Comparison of ENCODE assay signal across 9 mouse cellular contexts in genomic region chr4:141011556-141012328, GRCm38 (mm10). TPM values are rescaled to one million over a fixed set of nuclear protein-coding genes. Genes with fewer than 3 reads are reported as not detected.
DNase-seq lines count a peak whose midpoint lies in the region; ATAC-seq and TF ChIP-seq lines count a peak whose summit lies in the region.
"Had no signal": no experiment of that assay in that cellular context is flagged by ENCODE, and none has a peak within 500 bp of the region (broad histone marks: within the 10 kb centered on the region; RNA-seq: fewer than 3 reads in every experiment).

No protein-coding gene starts in this region.

- 40% methylated on average over 14 of the region's 14 CpGs for WGBS in kidney, embryonic 15.5 days
- 53% methylated on average over 14 of the region's 14 CpGs for WGBS in forebrain, embryonic 10.5 days
- WGBS in hindbrain, embryonic 10.5 days = 50% methylated on average over 14 of the region's 14 CpGs
- WGBS in stomach, postnatal 0 days = 43% methylated on average over 14 of the region's 14 CpGs

- peak overlapping the region; percentile 66 for H3K9ac ChIP-seq in kidney, embryonic 15.5 days
- H3K9ac ChIP-seq in stomach, postnatal 0 days (ENCODE audit: low read length) = peak overlapping the region; percentile 77

- H3K4me2 ChIP-seq in kidney, embryonic 15.5 days = peak overlapping the region; percentile 74
- peak overlapping the region; percentile 61 for H3K4me2 ChIP-seq in stomach, postnatal 0 days (replicated peaks; ENCODE audit: low read depth)

- H3K27me3 ChIP-seq in kidney, embryonic 15.5 days = no peaks in the 10 kb centered on the region
- no peaks in the 10 kb centered on the region for H3K27me3 ChIP-seq in forebrain, embryonic 10.5 days (ENCODE audit: poor library complexity, severe bottlenecking)
- H3K27me3 ChIP-seq in hindbrain, embryonic 10.5 days (ENCODE audit: insufficient read depth, poor library complexity, severe bottlenecking) = no peaks in the 10 kb centered on the region
- H3K27me3 ChIP-seq in stomach, postnatal 0 days (ENCODE audit: control insufficient read depth, insufficient read depth, low read length) = no peaks in the 10 kb centered on the region
- H3K27me3 ChIP-seq: CH12.LX had no signal

- no peak for ATAC-seq in kidney, embryonic 15.5 days (replicated peaks; ENCODE audit: low FRiP score)
- 0 out of 2 replicates have a peak, but pooled peaks have one; percentile 4 for ATAC-seq in stomach, postnatal 0 days (ENCODE audit: low FRiP score, low TSS enrichment)

- H3K36me3 ChIP-seq in kidney, embryonic 15.5 days = peaks cover 52% of the 10 kb centered on the region
- peaks cover 62% of the 10 kb centered on the region for H3K36me3 ChIP-seq in forebrain, embryonic 10.5 days (replicated peaks)
- H3K36me3 ChIP-seq in hindbrain, embryonic 10.5 days = peaks cover 62% of the 10 kb centered on the region
- peaks cover 5% of the 10 kb centered on the region for H3K36me3 ChIP-seq in stomach, postnatal 0 days (ENCODE audit: control insufficient read depth, insufficient read depth, low read length)

- DNase-seq in kidney, adult 11 months = no peak
- DNase-seq in forebrain, embryonic 10.5 days (ENCODE audit: extremely low spot score, low spot score) = no peak
- DNase-seq in hindbrain, embryonic 10.5 days (ENCODE audit: low spot score) = no peak
- DNase-seq in lung, postnatal 10 days = peak; percentile 38
- no peak for DNase-seq in stomach, postnatal 0 days (ENCODE audit: low spot score)
- no peak for DNase-seq in right cerebral cortex, postnatal 14 days
- DNase-seq in urinary bladder, adult 2 months (ENCODE audit: low spot score) = no peak

- H3K4me3 ChIP-seq in kidney, embryonic 15.5 days (replicated peaks) = peak overlapping the region; percentile 61
- peak overlapping the region; percentile 83 for H3K4me3 ChIP-seq in forebrain, embryonic 10.5 days
- peak overlapping the region; percentile 75 for H3K4me3 ChIP-seq in hindbrain, embryonic 10.5 days
- H3K4me3 ChIP-seq in stomach, postnatal 0 days (ENCODE audit: low read depth, low read length) = peak overlapping the region; percentile 61

- peak overlapping the region; percentile 86 for H3K27ac ChIP-seq in kidney, embryonic 15.5 days
- H3K27ac ChIP-seq in forebrain, embryonic 10.5 days = peak overlapping the region; percentile 97
- H3K27ac ChIP-seq in hindbrain, embryonic 10.5 days = peak overlapping the region; percentile 98
- H3K27ac ChIP-seq in stomach, postnatal 0 days (replicated peaks) = peak overlapping the region; percentile 61

- TF ChIP-seq EP300 in stomach, postnatal 0 days (optimal IDR thresholded peaks at IDR 0.05) = no peak

- no peak for TF ChIP-seq CTCF in stomach, postnatal 0 days (IDR thresholded peaks at IDR 0.05; ENCODE audit: low read depth)

- peaks cover 36% of the 10 kb centered on the region for H3K4me1 ChIP-seq in kidney, embryonic 15.5 days
- peaks cover 35% of the 10 kb centered on the region for H3K4me1 ChIP-seq in forebrain, embryonic 10.5 days
- H3K4me1 ChIP-seq in hindbrain, embryonic 10.5 days (replicated peaks) = peaks cover 40% of the 10 kb centered on the region
- H3K4me1 ChIP-seq in stomach, postnatal 0 days (replicated peaks; ENCODE audit: control insufficient read depth, insufficient read depth) = 0 out of 2 replicates have a peak, but pooled peaks cover 2% of the 10 kb centered on the region

- no peaks in the 10 kb centered on the region for H3K9me3 ChIP-seq in kidney, embryonic 15.5 days (replicated peaks)
- peaks cover 4% of the 10 kb centered on the region; the same call in 1 of the 2 replicates for H3K9me3 ChIP-seq in forebrain, embryonic 10.5 days
- H3K9me3 ChIP-seq in hindbrain, embryonic 10.5 days = peaks cover 5% of the 10 kb centered on the region; the same call in 1 of the 2 replicates
- H3K9me3 ChIP-seq in stomach, postnatal 0 days (ENCODE audit: control insufficient read depth, low read length) = no peaks in the 10 kb centered on the region

RNA-seq across cellular contexts. Expression of gene Mfap2, which starts 1.5 kb away (rescaled TPM):
- 340 and 433 TPM in 2 replicates for polyA plus RNA-seq in kidney, embryonic 15.5 days (2015; fragmentation: Nextera tagmentation; extraction: Ambion mirVana)
- 265 TPM in 2 replicates for polyA plus RNA-seq in forebrain, embryonic 10.5 days (2016; fragmentation: Nextera tagmentation; extraction: Ambion mirVana)
- 307 and 334 TPM in 2 replicates for polyA plus RNA-seq in hindbrain, embryonic 10.5 days (2016; fragmentation: Nextera tagmentation; extraction: Ambion mirVana)
- 244 and 247 TPM in 2 replicates for polyA plus RNA-seq in stomach, postnatal 0 days (2015; fragmentation: Nextera tagmentation; extraction: Ambion mirVana)
- 37.6 and 37.9 TPM in 2 replicates for polyA plus RNA-seq in urinary bladder, adult 2 months (2012; rRNA removed)

RNA-seq across cellular contexts. Expression of gene Atp13a2, which starts 25.1 kb away (rescaled TPM):
- polyA plus RNA-seq in kidney, embryonic 15.5 days (2015; fragmentation: Nextera tagmentation; extraction: Ambion mirVana) = 40.5 and 45.3 TPM in 2 replicates
- polyA plus RNA-seq in forebrain, embryonic 10.5 days (2016; fragmentation: Nextera tagmentation; extraction: Ambion mirVana) = 39.9 and 40.6 TPM in 2 replicates
- polyA plus RNA-seq in hindbrain, embryonic 10.5 days (2016; fragmentation: Nextera tagmentation; extraction: Ambion mirVana) = 54.8 and 82.1 TPM in 2 replicates
- polyA plus RNA-seq in stomach, postnatal 0 days (2015; fragmentation: Nextera tagmentation; extraction: Ambion mirVana) = 14.4 and 15.9 TPM in 2 replicates
- polyA plus RNA-seq in urinary bladder, adult 2 months (2012; rRNA removed) = 49.5 and 57.3 TPM in 2 replicates

RNA-seq across cellular contexts. Expression of gene Crocc, which starts 48.6 kb away (rescaled TPM):
- polyA plus RNA-seq in kidney, embryonic 15.5 days (2015; fragmentation: Nextera tagmentation; extraction: Ambion mirVana) = 8.5 and 9.5 TPM in 2 replicates
- 10.0 and 10.9 TPM in 2 replicates for polyA plus RNA-seq in forebrain, embryonic 10.5 days (2016; fragmentation: Nextera tagmentation; extraction: Ambion mirVana)
- polyA plus RNA-seq in hindbrain, embryonic 10.5 days (2016; fragmentation: Nextera tagmentation; extraction: Ambion mirVana) = 11.4 and 12.0 TPM in 2 replicates
- 1.4 and 1.6 TPM in 2 replicates for polyA plus RNA-seq in stomach, postnatal 0 days (2015; fragmentation: Nextera tagmentation; extraction: Ambion mirVana)
- 27.0 and 30.8 TPM in 2 replicates for polyA plus RNA-seq in urinary bladder, adult 2 months (2012; rRNA removed)

RNA-seq across cellular contexts. Expression of gene Sdhb, which starts 50.7 kb away (rescaled TPM):
- polyA plus RNA-seq in kidney, embryonic 15.5 days (2015; fragmentation: Nextera tagmentation; extraction: Ambion mirVana) = 448 and 457 TPM in 2 replicates
- polyA plus RNA-seq in forebrain, embryonic 10.5 days (2016; fragmentation: Nextera tagmentation; extraction: Ambion mirVana) = 411 and 415 TPM in 2 replicates
- 412 and 491 TPM in 2 replicates for polyA plus RNA-seq in hindbrain, embryonic 10.5 days (2016; fragmentation: Nextera tagmentation; extraction: Ambion mirVana)
- 374 and 382 TPM in 2 replicates for polyA plus RNA-seq in stomach, postnatal 0 days (2015; fragmentation: Nextera tagmentation; extraction: Ambion mirVana)
- 175 and 188 TPM in 2 replicates for polyA plus RNA-seq in urinary bladder, adult 2 months (2012; rRNA removed)
